Mouse (Mus musculus) embryonic fibroblast, embryonic 13.5 days (primary cell): Measurements from ENCODE around the gene Gper1.

ENCODE experiments used
- CTCF ChIP-seq: IDR thresholded peaks from 2 replicates; pipeline ENCODE4 v1.5.1; 2011; ENCODE audit warnings: mild to moderate bottlenecking, control low read depth, low read length, moderate library complexity, borderline replicate concordance; ENCODE audit not compliant: insufficient read depth
- POLR2A ChIP-seq: IDR thresholded peaks from 2 replicates; pipeline ENCODE4 v1.6.1; 2011; ENCODE audit warnings: low read depth, mild to moderate bottlenecking, control low read depth, low read length, moderate library complexity

DNA sequence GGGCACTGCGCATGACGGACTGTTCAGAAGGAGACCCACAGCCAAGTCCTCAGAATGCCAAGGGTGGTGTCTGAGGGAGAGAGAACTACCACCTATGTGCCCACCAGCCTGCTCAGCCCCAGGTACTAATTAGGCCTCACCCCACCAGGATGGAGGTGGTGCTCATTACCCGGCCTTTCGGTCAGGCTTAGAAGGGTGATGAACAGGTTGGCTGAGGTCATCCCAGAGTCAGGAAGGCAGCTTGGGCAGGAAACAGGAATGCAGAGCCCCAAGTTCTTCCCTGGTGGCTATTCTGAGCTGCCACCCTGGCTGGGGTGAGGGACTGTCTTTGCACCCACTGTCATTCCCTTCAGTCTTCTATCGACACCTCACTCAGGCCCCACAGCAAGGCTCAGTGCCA lies 36.9 kb upstream of the Gper1 start:
- no peak for TF ChIP-seq CTCF
- no peak for TF ChIP-seq POLR2A
